Mouse (Mus musculus) forebrain, embryonic 14.5 days (tissue): ENCODE data around the gene Map2k5. TPM values are rescaled to one million over a fixed set of nuclear protein-coding genes. Genes with fewer than 3 reads are reported as not detected.

Experiments used
- ATAC-seq: fragments of 200-750 bp; cut with Nextera tagmentation; 2 replicates; pipeline ENCODE4 v1.8.0; 2017; ENCODE audit warnings: mild to moderate bottlenecking, moderate library complexity
- DNase-seq: peaks from one replicate; pipeline ENCODE4 v3.0.0-alpha.2; 2015; ENCODE audit warnings: low spot score
- H3K27ac ChIP-seq: fragments of 300-500 bp; sonication (generic); 2 replicates; pipeline ENCODE4 v1.5.1; 2014; ENCODE audit warnings: low read depth, mild to moderate bottlenecking, control low read depth, low read length, moderate library complexity
- H3K27me3 ChIP-seq: fragments of 300-500 bp; sonication (generic); replicated peaks from 2 replicates; pipeline ENCODE4 v1.6.1; 2014; ENCODE audit warnings: low read length, control low read depth, mixed read lengths; ENCODE audit not compliant: control insufficient read depth, insufficient read depth
- H3K36me3 ChIP-seq: fragments of 300-500 bp; sonication (generic); 2 replicates; pipeline ENCODE4 v1.6.1; 2014; ENCODE audit warnings: low read length, control low read depth; ENCODE audit not compliant: control insufficient read depth, insufficient read depth
- H3K4me1 ChIP-seq: fragments of 300-500 bp; sonication (generic); 2 replicates; pipeline ENCODE4 v1.6.1; 2014; ENCODE audit warnings: antibody characterized with exemption, low read length, control low read depth; ENCODE audit not compliant: control insufficient read depth, insufficient read depth
- H3K4me2 ChIP-seq: fragments of 300-500 bp; sonication (generic); 2 replicates; pipeline ENCODE4 v1.6.1; 2014; ENCODE audit warnings: mild to moderate bottlenecking, control low read depth, low read length
- H3K4me3 ChIP-seq: fragments of 300-500 bp; sonication (generic); 2 replicates; pipeline ENCODE4 v1.5.1; 2014; ENCODE audit warnings: low read depth, low read length, control low read depth
- H3K9ac ChIP-seq: fragments of 300-500 bp; sonication (generic); 2 replicates; pipeline ENCODE4 v1.6.1; 2014; ENCODE audit warnings: mild to moderate bottlenecking, low read length, control low read depth, moderate library complexity
- H3K9me3 ChIP-seq: fragments of 300-500 bp; sonication (generic); replicated peaks from 2 replicates; pipeline ENCODE4 v1.6.1; 2016; ENCODE audit warnings: low read length, control low read depth, mixed read lengths; ENCODE audit not compliant: control insufficient read depth
- WGBS: fragments of 180-500 bp; shearing (Covaris S2); extraction: QIAGEN DNeasy Blood & Tissue Kit; methylation state at CpG from one replicate; pipeline ENCODE4 v1.1.7; 2014; 5-methylcytosine and 5-hydroxymethylcytosine counted together
- polyA plus RNA-seq: library from polyadenylated mRNA; unstranded; fragments of >200 nt; fragmentation: Nextera tagmentation; extraction: Ambion mirVana; gene quantifications from 2 replicates; pipeline ENCODE4 v1.2.1, GENCODE M21; 2014

Map2k5 gene
- polyA plus RNA-seq, 1 experiment from 2014 or later: 40.3 TPM

- 7% methylated on average over 14 of the region's 14 CpGs for WGBS
- Histone ChIP-seq H3K4me3 (no peak overlapping the region), H3K27ac (no peak overlapping the region), H3K27me3 (peaks cover 88% of the 10 kb centered on the region), H3K4me1 (peaks cover 2% of the 10 kb centered on the region), H3K9me3 (no peaks in the 10 kb centered on the region), H3K36me3 (no peaks in the 10 kb centered on the region), H3K4me2 (no peak overlapping the region), H3K9ac (no peak overlapping the region)
- peak; percentile 76 for ATAC-seq
- peak; percentile 79 for DNase-seq
Measured at GRCm38 (mm10) chr9:63151949-63152348, 225.8 kb downstream of the Map2k5 start.

DNA sequence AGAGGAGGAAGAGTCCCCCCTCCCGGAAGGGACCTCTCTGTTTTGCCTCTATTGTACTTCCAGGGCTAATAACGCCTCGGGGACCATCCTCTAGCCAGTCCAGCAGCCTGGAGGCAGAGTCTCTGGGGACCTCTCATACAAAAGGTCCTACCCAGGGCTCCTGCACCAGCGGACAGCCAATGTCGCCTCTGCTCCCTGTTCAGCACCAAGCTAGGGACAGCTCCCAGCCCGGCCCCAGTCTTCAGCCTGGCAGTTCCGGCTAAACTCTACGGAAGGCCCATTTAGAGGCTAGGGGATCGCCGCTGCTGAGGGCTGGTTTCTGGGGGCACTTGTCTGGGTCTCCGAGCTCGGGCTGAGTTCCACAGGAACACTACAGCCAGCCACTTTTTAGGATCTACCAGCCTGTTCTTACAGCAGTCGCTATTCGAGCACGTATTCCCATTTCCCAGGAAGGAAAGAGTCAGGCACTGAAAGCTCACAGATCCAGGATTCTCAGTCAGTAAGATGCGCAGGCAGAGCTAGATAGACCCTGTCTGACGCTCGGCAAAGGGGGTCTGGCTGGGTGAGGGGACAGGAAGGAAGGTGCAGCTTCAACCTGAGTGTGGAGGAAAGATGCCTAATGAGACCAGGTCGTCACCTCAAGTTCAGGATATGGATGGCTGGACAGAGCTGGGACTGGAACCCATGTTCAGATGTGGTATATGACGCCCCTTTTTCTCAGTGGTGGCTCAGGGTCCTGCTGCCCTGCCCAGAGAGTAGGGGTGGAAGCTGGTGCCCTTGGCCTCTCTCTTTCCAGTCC lies 226.4 kb downstream of the Map2k5 start:
- H3K4me1 ChIP-seq: peaks cover 2% of the 10 kb centered on the region
- peaks cover 92% of the 10 kb centered on the region for H3K27me3 ChIP-seq
- H3K9me3 ChIP-seq: no peaks in the 10 kb centered on the region
- no peak overlapping the region for H3K4me3 ChIP-seq
- peak; percentile 37; the same call in 1 of the 2 replicates for ATAC-seq
- DNase-seq: peak; percentile 61
- H3K27ac ChIP-seq: no peak overlapping the region
- no peaks in the 10 kb centered on the region for H3K36me3 ChIP-seq
- 1% methylated on average over 20 of the region's 20 CpGs for WGBS
- H3K4me2 ChIP-seq: no peak overlapping the region
- H3K9ac ChIP-seq: no peak overlapping the region

- H3K36me3 ChIP-seq: no peaks in the 10 kb centered on the region
- ATAC-seq (no peak), DNase-seq (no peak)
- no peak overlapping the region for H3K27ac ChIP-seq
- peaks cover 96% of the 10 kb centered on the region for H3K27me3 ChIP-seq
- H3K9ac ChIP-seq: no peak overlapping the region
- no peak overlapping the region for H3K4me3 ChIP-seq
- H3K4me2 ChIP-seq: no peak overlapping the region
- peaks cover 2% of the 10 kb centered on the region for H3K4me1 ChIP-seq
- H3K9me3 ChIP-seq: no peaks in the 10 kb centered on the region
- WGBS: 1% methylated on average over 27 of the region's 27 CpGs
Measured at GRCm38 (mm10) chr9:63150086-63150800, 227.5 kb downstream of the Map2k5 start.

DNA sequence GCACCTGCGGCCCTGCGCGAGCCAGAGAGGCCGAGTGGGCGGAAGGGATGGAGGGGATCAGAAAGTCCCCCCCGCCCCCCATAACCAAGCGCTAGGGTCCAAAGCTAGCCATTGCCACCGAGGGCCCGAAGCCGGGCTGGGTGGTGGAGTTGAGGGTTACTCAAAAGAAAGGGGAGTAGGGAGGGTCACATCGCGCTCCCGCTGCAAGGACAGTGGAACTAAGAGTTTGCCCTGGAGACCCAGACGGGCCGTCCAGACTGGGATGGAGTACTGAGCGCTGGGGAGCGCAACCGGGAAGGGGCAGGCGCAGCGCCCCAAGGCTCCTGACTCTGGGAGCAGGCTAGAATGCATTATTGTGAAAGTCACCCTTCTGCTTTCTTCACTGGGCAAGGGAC lies 228.3 kb downstream of the Map2k5 start:
- Histone ChIP-seq H3K27ac (no peak overlapping the region), H3K4me2 (peak overlapping the region; percentile 63), H3K9me3 (no peaks in the 10 kb centered on the region), H3K27me3 (peaks cover 97% of the 10 kb centered on the region), H3K9ac (no peak overlapping the region), H3K4me1 (peaks cover 2% of the 10 kb centered on the region), H3K4me3 (peak overlapping the region; percentile 35), H3K36me3 (no peaks in the 10 kb centered on the region)
- no peak for ATAC-seq
- no peak for DNase-seq
- WGBS: 2% methylated on average over 20 of the region's 20 CpGs

GRCm38 (mm10) chr9:63148410-63149371 lies 229.0 kb downstream of the Map2k5 start, which contains the start of gene Skor1:
Skor1 (minus strand) TSS chr9:63148961.
- Histone ChIP-seq H3K4me1 (peaks cover 2% of the 10 kb centered on the region), H3K9ac (no peak within 1 kb of the TSS), H3K9me3 (no peaks in the 10 kb centered on the region), H3K4me2 (peak within 1 kb of the TSS; percentile 63), H3K4me3 (peak within 1 kb of the TSS; percentile 35), H3K27me3 (peaks cover 98% of the 10 kb centered on the region), H3K27ac (no peak within 1 kb of the TSS), H3K36me3 (no peaks in the 10 kb centered on the region)
- DNase-seq: peak; percentile 6
- WGBS: under 1% methylated on average over 74 of the region's 108 CpGs
- ATAC-seq: no peak

- no peaks in the 10 kb centered on the region for H3K9me3 ChIP-seq
- peaks cover 2% of the 10 kb centered on the region for H3K4me1 ChIP-seq
- H3K9ac ChIP-seq: no peak overlapping the region
- H3K4me2 ChIP-seq: no peak overlapping the region
- DNase-seq (peak; percentile 3), ATAC-seq (no peak)
- peaks cover 98% of the 10 kb centered on the region for H3K27me3 ChIP-seq
- H3K27ac ChIP-seq: no peak overlapping the region
- no peaks in the 10 kb centered on the region for H3K36me3 ChIP-seq
- no peak overlapping the region for H3K4me3 ChIP-seq
- 2% methylated on average over 14 of the region's 14 CpGs for WGBS
Measured at GRCm38 (mm10) chr9:63147786-63148409, 229.8 kb downstream of the Map2k5 start.

- peaks cover 2% of the 10 kb centered on the region for H3K4me1 ChIP-seq
- 0% methylated on average over 9 of the region's 9 CpGs for WGBS
- H3K36me3 ChIP-seq: no peaks in the 10 kb centered on the region
- H3K9me3 ChIP-seq: no peaks in the 10 kb centered on the region
- DNase-seq (no peak), ATAC-seq (no peak)
- no peak overlapping the region for H3K4me3 ChIP-seq
- H3K9ac ChIP-seq: no peak overlapping the region
- H3K4me2 ChIP-seq: no peak overlapping the region
- peaks cover 98% of the 10 kb centered on the region for H3K27me3 ChIP-seq
- H3K27ac ChIP-seq: no peak overlapping the region
Measured at GRCm38 (mm10) chr9:63147296-63147695, 230.4 kb downstream of the Map2k5 start.

- H3K36me3 ChIP-seq: no peaks in the 10 kb centered on the region
- under 1% methylated on average over 20 of the region's 20 CpGs for WGBS
- no peak overlapping the region for H3K27ac ChIP-seq
- H3K4me3 ChIP-seq: 0 out of 2 replicates have a peak overlapping the region, but pooled peaks have one; percentile 13
- H3K4me1 ChIP-seq: peaks cover 2% of the 10 kb centered on the region; the same call in 1 of the 2 replicates
- no peak for DNase-seq
- H3K9ac ChIP-seq: no peak overlapping the region
- H3K9me3 ChIP-seq: no peaks in the 10 kb centered on the region
- H3K27me3 ChIP-seq: peaks cover 99% of the 10 kb centered on the region
- no peak for ATAC-seq
- no peak overlapping the region for H3K4me2 ChIP-seq
Measured at GRCm38 (mm10) chr9:63146856-63147274, 230.8 kb downstream of the Map2k5 start.
